Mouse (Mus musculus) lung, adult 2 months (tissue): ENCODE data around the gene Prelid3b. TPM values are rescaled to one million over a fixed set of nuclear protein-coding genes. Genes with fewer than 3 reads are reported as not detected.

Experiments
- DNase-seq: peaks from one replicate; pipeline ENCODE4 v3.0.0; 2022
- H3K4me1 ChIP-seq: fragments of 200-500 bp; 2 replicates; pipeline ENCODE4 v1.6.1; 2011; ENCODE audit warnings: low read length; ENCODE audit not compliant: control insufficient read depth, insufficient read depth
- H3K4me3 ChIP-seq: fragments of 200-500 bp; replicated peaks from 2 replicates; pipeline ENCODE3; 2011; ENCODE audit warnings: low read depth, mild to moderate bottlenecking, control low read depth, low read length; ENCODE audit errors: extremely low read depth
- CTCF ChIP-seq: fragments of 200-500 bp; IDR thresholded peaks from 2 replicates; pipeline ENCODE4 v1.5.1; 2011; ENCODE audit warnings: mild to moderate bottlenecking, low read length, control low read depth; ENCODE audit not compliant: insufficient read depth
- POLR2A ChIP-seq: fragments of 200-500 bp; IDR thresholded peaks from 2 replicates; pipeline ENCODE4 v1.6.1; 2011; ENCODE audit warnings: low read depth, mild to moderate bottlenecking, control low read depth, low read length, borderline replicate concordance; ENCODE audit errors: extremely low read depth
- WGBS: fragments of 180-500 bp; shearing (Covaris S2); methylation state at CpG from one replicate; pipeline ENCODE4 v1.1.7; 2018; 5-methylcytosine and 5-hydroxymethylcytosine counted together
- polyA plus RNA-seq: library from polyadenylated mRNA; depleted of rRNA; stranded (reverse); fragments of >200 nt; gene quantifications from 2 replicates; pipeline ENCODE4 v1.2.3, GENCODE M21; 2012; rRNA removed

The Prelid3b gene
- polyA plus RNA-seq = 21.8 and 29.7 TPM in 2 replicates

GRCm38 (mm10) chr2:174472818-174473549, at the start of gene Prelid3b:
TSS of gene Prelid3b (minus strand) at chr2:174473081.
- Histone ChIP-seq H3K4me3 (peak within 1 kb of the TSS; percentile 85), H3K4me1 (peaks cover 10% of the 10 kb centered on the region)
- DNase-seq = peak; percentile 99
- under 1% methylated on average over 53 of the region's 53 CpGs for WGBS
- peak; percentile 75 for TF ChIP-seq POLR2A
- TF ChIP-seq CTCF = no peak

- Histone ChIP-seq H3K4me3 (no peak overlapping the region), H3K4me1 (no peaks in the 10 kb centered on the region)
- no peak for TF ChIP-seq CTCF
- TF ChIP-seq POLR2A = no peak
- 73% methylated on average over 3 of the region's 3 CpGs for WGBS
- DNase-seq = no peak
Observed at GRCm38 (mm10) chr2:174522134-174522533, 49.3 kb upstream of the Prelid3b start.

GRCm38 (mm10) chr2:174517141-174518079, 44.5 kb upstream of the Prelid3b start:
- Histone ChIP-seq H3K4me1 (no peaks in the 10 kb centered on the region), H3K4me3 (no peak overlapping the region)
- TF ChIP-seq CTCF (no peak), POLR2A (no peak)
- no peak for DNase-seq
- WGBS = 59% methylated on average over 8 of the region's 8 CpGs

GRCm38 (mm10) chr2:174514887-174515286, 42.0 kb upstream of the Prelid3b start:
- no peaks in the 10 kb centered on the region for H3K4me1 ChIP-seq
- no peak for DNase-seq
- no peak overlapping the region for H3K4me3 ChIP-seq
- 56% methylated on average over 4 of the region's 4 CpGs for WGBS
- TF ChIP-seq POLR2A (no peak), CTCF (no peak)

- Histone ChIP-seq H3K4me1 (no peaks in the 10 kb centered on the region), H3K4me3 (no peak overlapping the region)
- 61% methylated on average over 5 of the region's 5 CpGs for WGBS
- DNase-seq = peak; percentile 31
- TF ChIP-seq POLR2A (no peak), CTCF (no peak)
Observed at GRCm38 (mm10) chr2:174513827-174514226, 40.9 kb upstream of the Prelid3b start.

- no peak for TF ChIP-seq CTCF
- TF ChIP-seq POLR2A = no peak
- Histone ChIP-seq H3K4me1 (no peaks in the 10 kb centered on the region), H3K4me3 (no peak overlapping the region)
- DNase-seq = no peak
- 80% methylated on average over 8 of the region's 8 CpGs for WGBS
Observed at GRCm38 (mm10) chr2:174509825-174510224, 36.9 kb upstream of the Prelid3b start.

GRCm38 (mm10) chr2:174507998-174508397, 35.1 kb upstream of the Prelid3b start:
- WGBS = 71% methylated on average over 4 of the region's 4 CpGs
- no peak for DNase-seq
- no peaks in the 10 kb centered on the region for H3K4me1 ChIP-seq
- TF ChIP-seq POLR2A (no peak), CTCF (no peak)
- H3K4me3 ChIP-seq = no peak overlapping the region

- H3K4me3 ChIP-seq = no peak overlapping the region
- TF ChIP-seq CTCF (no peak), POLR2A (no peak)
- H3K4me1 ChIP-seq = no peaks in the 10 kb centered on the region
- WGBS = 60% methylated on average over 25 of the region's 25 CpGs
- no peak for DNase-seq
Observed at GRCm38 (mm10) chr2:174502831-174503460, 30.1 kb upstream of the Prelid3b start.

- TF ChIP-seq POLR2A (no peak), CTCF (no peak)
- Histone ChIP-seq H3K4me3 (no peak overlapping the region), H3K4me1 (no peaks in the 10 kb centered on the region)
- WGBS = 62% methylated on average over 5 of the region's 5 CpGs
- no peak for DNase-seq
Observed at GRCm38 (mm10) chr2:174502321-174502720, 29.4 kb upstream of the Prelid3b start.
